Mouse (Mus musculus) c-Kit-positive CD71-negative TER-119-negative erythroid progenitor cells, embryonic 14.5 days (primary cell): ENCODE measurements around the gene Tenm2.

ENCODE experiments used
- DNase-seq: peaks from one replicate; pipeline ENCODE4 v3.0.0-alpha.2; 2013; ENCODE audit warnings: low read depth

The Tenm2 gene

DNA sequence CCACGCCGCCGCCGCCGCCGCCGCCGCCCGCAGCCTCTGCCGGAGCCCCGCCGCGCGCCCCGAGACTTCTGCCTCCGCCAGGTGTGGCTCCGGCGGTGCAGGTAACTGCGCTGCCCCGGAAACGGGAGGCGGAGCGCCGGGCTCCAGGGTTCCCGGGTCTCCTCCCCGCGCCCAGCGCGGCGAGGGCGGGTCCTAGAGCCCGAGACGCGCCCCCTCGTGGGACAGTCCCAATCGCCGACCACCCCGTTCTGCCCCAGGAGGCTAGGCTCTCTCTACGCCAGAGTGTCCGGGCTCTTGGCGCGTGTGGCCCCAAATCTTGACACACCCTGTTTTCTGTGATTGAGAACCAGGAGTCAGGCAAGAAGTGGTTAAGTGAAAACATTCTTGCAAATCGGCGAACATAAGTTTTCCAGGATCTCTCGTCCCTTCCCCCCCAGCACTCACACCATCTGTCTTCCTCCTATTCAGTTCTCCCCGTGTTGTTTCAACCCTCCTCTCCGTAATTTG lies 1255.3 kb downstream of the Tenm2 start, which contains the start of gene Wwc1:
Gene Wwc1, minus strand, starts transcription at position 117 of the 507 bp plus-strand sequence.
- no peak for DNase-seq

DNA sequence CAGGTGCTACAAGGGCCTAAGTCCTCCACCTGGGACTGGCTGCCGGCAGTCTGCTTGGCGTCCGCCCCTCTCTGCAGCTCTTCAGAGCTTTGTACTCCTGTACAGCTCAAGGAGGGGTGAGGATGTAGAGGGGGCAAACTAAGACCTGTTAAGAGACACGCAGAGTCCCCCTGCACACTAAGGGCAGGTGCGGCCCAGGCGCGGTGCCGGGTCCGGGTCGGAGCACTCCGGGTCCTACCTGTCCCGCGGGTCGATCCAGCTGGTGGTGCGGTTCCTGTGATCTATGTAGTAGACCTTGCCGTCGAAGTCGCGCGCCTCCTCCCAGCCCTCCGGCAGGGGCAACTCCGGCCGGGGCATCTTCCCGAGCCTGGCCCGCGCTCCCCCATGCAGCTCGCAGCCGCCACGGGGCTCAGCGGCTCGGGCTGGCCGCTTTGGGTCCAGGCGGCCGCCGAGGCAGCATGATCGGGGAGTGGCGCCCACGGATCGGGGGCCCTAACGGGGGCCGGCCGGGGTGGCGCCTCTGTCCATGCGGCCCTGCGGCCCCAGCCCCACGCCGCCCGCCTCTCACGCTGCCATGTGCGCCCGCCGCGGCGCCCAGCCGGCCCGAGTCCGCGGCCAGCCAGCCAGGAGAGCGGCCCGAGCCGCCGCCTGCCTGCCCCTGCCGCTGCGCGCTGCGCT lies 1255.9 kb downstream of the Tenm2 start:
- DNase-seq = no peak

GRCm38 (mm10) chr11:35979266-35979732 lies 1256.5 kb downstream of the Tenm2 start:
- no peak for DNase-seq

GRCm38 (mm10) chr11:35977796-35978195 lies 1258.0 kb downstream of the Tenm2 start:
- DNase-seq = no peak

- no peak for DNase-seq
Measured at GRCm38 (mm10) chr11:35977096-35977495, 1258.7 kb downstream of the Tenm2 start.

DNA sequence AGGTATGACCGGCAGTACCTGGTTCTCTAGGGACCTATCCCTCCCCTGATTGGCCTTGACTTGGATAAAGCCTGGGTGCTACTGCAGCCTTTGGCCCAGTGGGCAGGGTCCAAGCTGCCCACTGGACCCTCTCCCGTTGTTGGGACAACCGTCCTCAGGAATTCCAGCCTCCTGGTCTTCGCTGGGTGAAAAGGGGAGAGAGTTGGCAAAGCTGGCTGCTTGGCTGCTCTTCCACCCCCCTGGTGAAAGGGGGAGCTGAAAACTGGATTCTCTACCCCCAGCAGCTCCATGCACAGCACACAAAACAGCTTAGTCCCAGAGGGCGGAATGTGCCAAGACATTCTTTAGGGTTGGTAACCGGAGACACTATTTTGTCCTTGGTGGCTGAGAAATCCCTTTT lies 1259.3 kb downstream of the Tenm2 start:
- no peak for DNase-seq

DNA sequence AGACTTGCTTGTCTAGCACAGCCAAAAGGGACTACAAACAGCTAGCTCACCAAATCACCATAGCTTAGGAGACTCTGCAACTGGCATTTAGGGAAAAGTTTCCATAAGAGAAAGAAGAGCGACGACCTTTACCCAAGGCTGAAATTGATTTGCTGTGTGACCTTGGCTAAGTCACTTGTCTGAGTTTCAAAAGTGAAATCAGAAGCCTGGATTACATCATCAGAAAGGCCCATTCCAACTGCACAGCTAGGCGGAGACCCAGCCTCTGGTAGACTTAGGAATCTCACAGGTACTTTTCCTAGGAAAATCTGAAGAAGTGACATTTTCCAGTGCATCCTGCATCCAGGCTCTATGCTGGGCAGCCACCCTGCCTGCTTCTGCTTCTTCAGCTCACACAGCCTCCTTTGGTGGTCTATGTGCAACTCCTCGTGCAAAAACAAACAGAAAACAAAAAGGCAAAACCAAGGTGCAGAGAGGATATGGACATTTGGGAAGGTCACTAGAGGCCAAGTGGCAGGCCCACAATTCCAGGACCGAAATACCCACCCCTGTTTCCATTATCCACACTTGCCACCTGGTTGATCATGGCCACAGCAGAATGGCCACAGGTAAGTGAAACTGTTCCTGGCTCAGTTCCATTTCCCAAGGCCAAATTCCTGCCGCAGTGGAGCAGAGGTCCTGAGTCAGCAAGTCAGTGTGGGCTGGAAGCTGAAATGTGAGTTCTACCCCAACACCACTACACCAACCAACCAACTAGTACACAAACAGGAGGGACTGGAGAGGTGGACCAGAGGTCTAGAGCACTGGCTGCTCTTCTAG lies 1260.9 kb downstream of the Tenm2 start:
- no peak for DNase-seq

- DNase-seq = no peak
Measured at GRCm38 (mm10) chr11:35973135-35973534, 1262.6 kb downstream of the Tenm2 start.

DNA sequence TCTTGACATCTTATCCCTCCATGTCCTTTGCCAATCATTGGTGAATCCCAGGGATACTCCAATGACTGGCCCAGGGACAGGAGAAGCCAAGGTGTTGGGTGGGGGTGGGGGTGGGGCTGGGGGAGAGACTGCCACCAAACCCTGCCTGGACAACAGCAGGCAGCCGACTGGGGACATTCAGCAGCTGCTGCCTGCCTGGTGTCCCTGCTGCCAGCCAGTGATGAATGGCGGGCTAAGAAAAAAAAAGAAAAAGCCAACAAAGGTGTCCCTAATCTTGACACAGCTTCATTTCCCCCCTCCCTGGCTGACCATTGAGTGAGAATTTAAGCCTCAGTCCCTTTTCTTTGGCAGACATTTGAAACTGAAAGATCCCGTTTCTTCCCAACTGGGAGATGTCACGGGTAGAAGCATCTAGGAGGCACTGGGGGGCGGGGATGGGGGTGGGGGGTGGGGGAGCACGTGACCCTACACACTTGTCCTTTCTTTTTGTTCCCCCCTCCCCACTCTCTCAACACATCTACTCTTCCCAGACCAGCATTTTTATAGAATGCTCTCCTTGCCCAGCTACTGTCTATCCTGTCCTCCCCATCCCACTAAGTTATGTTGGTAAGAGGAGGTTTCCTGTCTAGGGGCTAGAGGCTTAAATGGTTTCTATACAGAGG lies 1263.4 kb downstream of the Tenm2 start:
- no peak for DNase-seq

DNA sequence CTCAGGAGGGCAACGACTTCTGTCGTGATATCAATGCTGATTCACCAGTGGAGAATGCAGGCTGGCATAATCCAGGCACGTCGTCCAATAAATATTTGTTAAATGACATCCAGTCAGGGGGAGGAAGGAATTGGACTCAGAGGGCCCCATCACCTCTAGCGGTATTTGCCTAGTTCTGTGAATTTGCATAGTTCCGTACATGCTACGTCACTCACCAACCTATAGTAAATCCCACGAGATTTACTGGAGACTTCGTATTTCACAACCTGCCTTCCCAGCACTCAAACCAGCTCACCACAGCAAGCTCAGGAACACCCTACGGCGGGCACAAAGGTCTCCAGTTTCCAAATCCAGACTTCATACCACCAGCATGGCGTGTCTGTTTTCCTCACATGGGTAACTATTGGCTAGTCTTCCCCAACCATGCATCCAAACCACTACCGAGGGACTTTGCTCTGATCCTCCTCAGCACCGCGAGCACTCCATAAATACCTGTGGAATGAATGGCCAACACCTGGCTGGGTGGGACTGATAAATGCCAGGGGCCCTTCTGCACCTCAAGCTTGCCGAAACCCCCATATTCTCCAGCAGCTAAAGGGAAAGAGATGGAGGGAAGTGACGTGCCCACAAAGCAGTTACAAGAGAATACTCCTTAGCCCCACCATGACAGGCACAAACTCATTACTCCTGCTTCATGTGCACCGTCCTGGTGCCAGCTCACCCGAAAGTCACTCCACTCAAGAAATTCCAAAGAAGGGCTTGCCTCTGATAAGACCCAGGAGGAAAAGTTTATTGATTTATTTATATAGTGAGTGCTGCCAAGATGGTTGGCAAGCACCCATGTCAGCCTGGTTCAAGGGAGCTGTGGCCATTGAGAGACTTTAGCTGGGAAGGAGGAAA lies 1264.7 kb downstream of the Tenm2 start:
- no peak for DNase-seq

DNA sequence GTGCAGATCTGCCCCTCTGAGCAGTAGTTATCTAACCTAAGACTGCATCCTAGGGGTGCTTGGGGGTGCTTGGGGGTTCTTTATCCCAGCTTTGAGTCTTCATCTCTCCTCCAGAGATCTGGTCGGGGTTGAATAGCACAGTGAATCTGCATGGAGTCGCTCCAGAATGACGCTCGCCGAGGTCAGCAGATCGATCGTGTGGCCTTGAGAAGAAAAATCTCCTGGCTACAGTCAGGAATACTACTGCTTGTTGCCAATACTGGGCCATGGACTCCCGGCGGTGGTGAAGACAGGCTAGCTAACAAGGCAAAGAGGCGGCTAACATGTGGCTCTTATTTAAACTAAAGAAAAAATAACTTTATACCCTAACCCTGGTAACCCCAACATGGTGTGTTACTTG lies 1267.5 kb downstream of the Tenm2 start:
- no peak for DNase-seq

DNA sequence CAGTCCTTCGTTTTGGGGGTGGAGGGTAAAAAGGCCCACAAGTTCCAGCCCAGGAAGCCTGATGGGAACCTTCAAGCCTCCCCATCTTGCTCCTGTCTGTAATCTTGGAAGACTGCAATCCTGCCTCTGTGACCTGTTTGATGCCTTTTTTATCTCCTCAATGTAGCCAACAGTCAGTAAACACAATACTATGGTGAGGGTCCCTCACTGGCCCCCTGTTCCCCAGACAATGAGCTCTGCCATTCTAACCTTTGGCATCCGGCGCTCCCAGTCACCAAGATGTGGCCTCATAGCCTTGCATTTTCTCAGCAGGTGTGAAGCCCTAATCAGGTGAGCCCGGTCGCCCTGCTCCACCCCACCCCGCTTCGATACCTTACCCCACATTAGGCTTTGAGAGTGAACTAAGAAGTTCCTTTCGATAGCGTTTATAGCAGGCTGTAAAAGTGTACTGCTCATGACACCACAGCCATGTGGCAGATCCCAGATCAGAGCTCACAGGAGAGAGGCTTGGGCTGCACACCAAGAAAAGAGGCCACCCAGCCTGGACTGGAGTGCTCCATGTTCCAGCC lies 1271.7 kb downstream of the Tenm2 start:
- DNase-seq = no peak

- DNase-seq = no peak
Measured at GRCm38 (mm10) chr11:35963554-35963953, 1272.2 kb downstream of the Tenm2 start.

- no peak for DNase-seq
Measured at GRCm38 (mm10) chr11:35962431-35962830, 1273.3 kb downstream of the Tenm2 start.

- no peak for DNase-seq
Measured at GRCm38 (mm10) chr11:35959270-35959669, 1276.5 kb downstream of the Tenm2 start.
